Mouse (Mus musculus): Measurements from ENCODE around the gene Amn.

GRCm38 (mm10) chr12:111239930-111240329 lies 31.0 kb upstream of the Amn start:
- TF ChIP-seq CTCF (IDR thresholded peaks at IDR 0.05; ENCODE audit: insufficient read depth, low read length), result no peak
- TF ChIP-seq POLR2A (IDR thresholded peaks at IDR 0.05; ENCODE audit: borderline replicate concordance, extremely low read depth, low read depth, low read length), result no peak

Measured in lung, adult 2 months (tissue).